Mouse (Mus musculus) neural tube, embryonic 12.5 days (tissue): ENCODE measurements at regions not wholly inside any gene's neighbourhood (a gene's known extent, or its start where the extent isn't known, plus 50 kb on each side); places are given as distances from the start of the nearest gene placed in this dataset.

Source experiments
- ATAC-seq: fragments of 200-750 bp; cut with Nextera tagmentation; 2 replicates; pipeline ENCODE4 v1.8.0; 2017; ENCODE audit warnings: low read depth, mild to moderate bottlenecking, moderate TSS enrichment, moderate library complexity; ENCODE audit not compliant: low FRiP score
- H3K27ac ChIP-seq: fragments of 300-500 bp; sonication (generic); 2 replicates; pipeline ENCODE4 v1.5.1; 2016
- H3K27me3 ChIP-seq: fragments of 300-500 bp; sonication (generic); replicated peaks from 2 replicates; pipeline ENCODE4 v1.6.1; 2016; ENCODE audit warnings: mild to moderate bottlenecking
- H3K36me3 ChIP-seq: fragments of 300-500 bp; sonication (generic); 2 replicates; pipeline ENCODE4 v1.6.1; 2016; ENCODE audit warnings: mild to moderate bottlenecking
- H3K4me1 ChIP-seq: fragments of 300-500 bp; sonication (generic); 2 replicates; pipeline ENCODE4 v1.6.1; 2016
- H3K4me2 ChIP-seq: fragments of 300-500 bp; sonication (generic); replicated peaks from 2 replicates; pipeline ENCODE4 v1.6.1; 2016; ENCODE audit warnings: mild to moderate bottlenecking
- H3K4me3 ChIP-seq: fragments of 300-500 bp; sonication (generic); 2 replicates; pipeline ENCODE4 v1.5.1; 2016
- H3K9ac ChIP-seq: fragments of 300-500 bp; sonication (generic); 2 replicates; pipeline ENCODE4 v1.6.1; 2016; ENCODE audit warnings: mild to moderate bottlenecking
- H3K9me3 ChIP-seq: fragments of 300-500 bp; sonication (generic); 2 replicates; pipeline ENCODE4 v1.6.1; 2016; ENCODE audit warnings: mild to moderate bottlenecking
- WGBS: fragments of 180-500 bp; shearing (Covaris S2); methylation state at CpG from one replicate; pipeline ENCODE4 v1.1.7; 2016; 5-methylcytosine and 5-hydroxymethylcytosine counted together

GRCm38 (mm10) chr9:111897626-111898025, 207.5 kb upstream of the Stac start:
- WGBS, result 85% methylated on average over 5 of the region's 5 CpGs
- no peak overlapping the region for H3K4me3 ChIP-seq
- H3K4me1 ChIP-seq, result no peaks in the 10 kb centered on the region
- H3K4me2 ChIP-seq, result no peak overlapping the region
- H3K27ac ChIP-seq, result no peak overlapping the region
- H3K9me3 ChIP-seq, result no peaks in the 10 kb centered on the region
- no peaks in the 10 kb centered on the region for H3K36me3 ChIP-seq
- no peak for ATAC-seq
- no peak overlapping the region for H3K9ac ChIP-seq
- H3K27me3 ChIP-seq, result no peaks in the 10 kb centered on the region

GRCm38 (mm10) chr9:111879710-111880109, 189.6 kb upstream of the Stac start:
- Histone ChIP-seq H3K27me3 (no peaks in the 10 kb centered on the region), H3K4me3 (no peak overlapping the region), H3K9me3 (no peaks in the 10 kb centered on the region), H3K27ac (no peak overlapping the region), H3K36me3 (no peaks in the 10 kb centered on the region), H3K9ac (no peak overlapping the region), H3K4me1 (no peaks in the 10 kb centered on the region), H3K4me2 (no peak overlapping the region)
- ATAC-seq, result no peak
- 37% methylated on average over 2 of the region's 2 CpGs for WGBS

GRCm38 (mm10) chr9:111876846-111877245, 186.7 kb upstream of the Stac start:
- Histone ChIP-seq H3K9me3 (no peaks in the 10 kb centered on the region), H3K4me3 (no peak overlapping the region)
- WGBS, result 53% methylated on average over 5 of the region's 5 CpGs

GRCm38 (mm10) chr9:111870466-111870865, 180.3 kb upstream of the Stac start:
- no peaks in the 10 kb centered on the region for H3K27me3 ChIP-seq
- no peak overlapping the region for H3K4me3 ChIP-seq
- H3K9ac ChIP-seq, result no peak overlapping the region
- H3K4me1 ChIP-seq, result no peaks in the 10 kb centered on the region
- no peak for ATAC-seq
- 91% methylated on average over 7 of the region's 7 CpGs for WGBS
- H3K9me3 ChIP-seq, result no peaks in the 10 kb centered on the region
- no peak overlapping the region for H3K27ac ChIP-seq
- no peak overlapping the region for H3K4me2 ChIP-seq
- no peaks in the 10 kb centered on the region for H3K36me3 ChIP-seq

More at GRCm38 (mm10) chr9:111876846-111877245, 186.7 kb upstream of the Stac start:
- Histone ChIP-seq H3K4me1 (no peaks in the 10 kb centered on the region), H3K36me3 (no peaks in the 10 kb centered on the region), H3K27me3 (no peaks in the 10 kb centered on the region), H3K4me2 (no peak overlapping the region), H3K9ac (no peak overlapping the region), H3K27ac (no peak overlapping the region)
- ATAC-seq, result no peak

GRCm38 (mm10) chr9:111869801-111870382, 179.7 kb upstream of the Stac start:
- WGBS, result 79% methylated on average over 4 of the region's 4 CpGs
- Histone ChIP-seq H3K4me1 (no peaks in the 10 kb centered on the region), H3K9me3 (no peaks in the 10 kb centered on the region), H3K36me3 (no peaks in the 10 kb centered on the region), H3K27ac (no peak overlapping the region), H3K4me2 (no peak overlapping the region), H3K4me3 (no peak overlapping the region), H3K27me3 (no peaks in the 10 kb centered on the region), H3K9ac (no peak overlapping the region)
- ATAC-seq, result no peak

- 76% methylated on average over 2 of the region's 2 CpGs for WGBS
- H3K9ac ChIP-seq, result no peak overlapping the region
- no peak overlapping the region for H3K4me2 ChIP-seq
- no peaks in the 10 kb centered on the region for H3K9me3 ChIP-seq
- no peak for ATAC-seq
- no peak overlapping the region for H3K27ac ChIP-seq
- no peak overlapping the region for H3K4me3 ChIP-seq
- H3K36me3 ChIP-seq, result no peaks in the 10 kb centered on the region
- H3K4me1 ChIP-seq, result no peaks in the 10 kb centered on the region
- no peaks in the 10 kb centered on the region for H3K27me3 ChIP-seq
These were observed 167.9 kb upstream of the Stac start for GRCm38 (mm10) chr9:111858051-111858450.

GRCm38 (mm10) chr9:111854976-111855375, 164.8 kb upstream of the Stac start:
- ATAC-seq, result no peak
- Histone ChIP-seq H3K4me2 (no peak overlapping the region), H3K36me3 (no peaks in the 10 kb centered on the region), H3K4me3 (no peak overlapping the region), H3K4me1 (no peaks in the 10 kb centered on the region), H3K9me3 (no peaks in the 10 kb centered on the region), H3K27ac (no peak overlapping the region), H3K27me3 (no peaks in the 10 kb centered on the region), H3K9ac (no peak overlapping the region)
- 82% methylated on average over 7 of the region's 7 CpGs for WGBS

GRCm38 (mm10) chr9:111846366-111846765, 156.2 kb upstream of the Stac start:
- H3K9ac ChIP-seq, result no peak overlapping the region
- no peak overlapping the region for H3K4me3 ChIP-seq
- ATAC-seq, result no peak
- H3K4me2 ChIP-seq, result no peak overlapping the region
- H3K9me3 ChIP-seq, result no peaks in the 10 kb centered on the region
- no peaks in the 10 kb centered on the region for H3K27me3 ChIP-seq
- H3K4me1 ChIP-seq, result no peaks in the 10 kb centered on the region
- no peaks in the 10 kb centered on the region for H3K36me3 ChIP-seq
- 93% methylated on average over 10 of the region's 10 CpGs for WGBS
- no peak overlapping the region for H3K27ac ChIP-seq

GRCm38 (mm10) chr9:111841151-111841550, 151.0 kb upstream of the Stac start:
- no peak overlapping the region for H3K4me2 ChIP-seq
- 85% methylated on average over 6 of the region's 6 CpGs for WGBS
- no peaks in the 10 kb centered on the region for H3K27me3 ChIP-seq
- no peaks in the 10 kb centered on the region for H3K36me3 ChIP-seq
- H3K4me3 ChIP-seq, result no peak overlapping the region
- no peaks in the 10 kb centered on the region for H3K9me3 ChIP-seq
- no peak for ATAC-seq
- H3K4me1 ChIP-seq, result no peaks in the 10 kb centered on the region
- H3K9ac ChIP-seq, result no peak overlapping the region
- H3K27ac ChIP-seq, result no peak overlapping the region

GRCm38 (mm10) chr9:111838069-111838820, 148.1 kb upstream of the Stac start:
- Histone ChIP-seq H3K9ac (no peak overlapping the region), H3K27ac (no peak overlapping the region), H3K9me3 (no peaks in the 10 kb centered on the region), H3K4me1 (no peaks in the 10 kb centered on the region), H3K4me2 (no peak overlapping the region), H3K27me3 (no peaks in the 10 kb centered on the region), H3K36me3 (no peaks in the 10 kb centered on the region), H3K4me3 (no peak overlapping the region)
- no peak for ATAC-seq
- 73% methylated on average over 7 of the region's 7 CpGs for WGBS

- H3K9ac ChIP-seq, result no peak overlapping the region
- no peak overlapping the region for H3K4me3 ChIP-seq
- no peaks in the 10 kb centered on the region for H3K9me3 ChIP-seq
- no peak overlapping the region for H3K27ac ChIP-seq
- WGBS, result 89% methylated on average over 1 of the region's 1 CpGs
- no peak overlapping the region for H3K4me2 ChIP-seq
- no peaks in the 10 kb centered on the region for H3K4me1 ChIP-seq
- H3K27me3 ChIP-seq, result no peaks in the 10 kb centered on the region
- H3K36me3 ChIP-seq, result no peaks in the 10 kb centered on the region
- no peak for ATAC-seq
These were observed 131.9 kb upstream of the Stac start for GRCm38 (mm10) chr9:111822094-111822493.

GRCm38 (mm10) chr9:111817461-111817860, 127.3 kb upstream of the Stac start:
- Histone ChIP-seq H3K4me2 (no peak overlapping the region), H3K9ac (no peak overlapping the region), H3K4me3 (no peak overlapping the region), H3K4me1 (no peaks in the 10 kb centered on the region), H3K27ac (no peak overlapping the region), H3K27me3 (no peaks in the 10 kb centered on the region), H3K36me3 (no peaks in the 10 kb centered on the region), H3K9me3 (no peaks in the 10 kb centered on the region)
- no peak for ATAC-seq
- 74% methylated on average over 4 of the region's 4 CpGs for WGBS

- Histone ChIP-seq H3K27ac (no peak overlapping the region), H3K4me1 (no peaks in the 10 kb centered on the region), H3K4me3 (no peak overlapping the region), H3K4me2 (no peak overlapping the region), H3K9ac (no peak overlapping the region), H3K36me3 (no peaks in the 10 kb centered on the region), H3K27me3 (no peaks in the 10 kb centered on the region), H3K9me3 (no peaks in the 10 kb centered on the region)
- no peak for ATAC-seq
- 81% methylated on average over 6 of the region's 6 CpGs for WGBS
These were observed 114.8 kb upstream of the Stac start for GRCm38 (mm10) chr9:111804931-111805330.
